Mouse (Mus musculus): ENCODE results near the gene Mmp10. TPM values are rescaled to one million over a fixed set of nuclear protein-coding genes. Genes with fewer than 3 reads are reported as not detected.
A peak's percentile ranks its signal among the peaks of the same experiment; 100 is the strongest.

The Mmp10 gene
- polyA plus RNA-seq, 1 experiment from 2014 or later, result not detected

GRCm38 (mm10) chr9:7545471-7545870, 43.3 kb downstream of the Mmp10 start:
- no peak overlapping the region for H3K4me3 ChIP-seq
- no peaks in the 10 kb centered on the region for H3K27me3 ChIP-seq
- peak; percentile 97 for ATAC-seq (ENCODE audit: borderline replicate concordance, extremely low read depth, low FRiP score, low TSS enrichment)
- H3K9me3 ChIP-seq, result no peaks in the 10 kb centered on the region
- peaks cover 5% of the 10 kb centered on the region for H3K4me1 ChIP-seq
- WGBS, result 27% methylated on average over 1 of the region's 1 CpGs
- H3K27ac ChIP-seq, result peak overlapping the region; percentile 16; the same call in 1 of the 2 replicates
- H3K9ac ChIP-seq, result no peak overlapping the region
- H3K4me2 ChIP-seq, result no peak overlapping the region
- no peaks in the 10 kb centered on the region for H3K36me3 ChIP-seq

GRCm38 (mm10) chr9:7545920-7546319, 43.8 kb downstream of the Mmp10 start:
- Histone ChIP-seq H3K36me3 (no peaks in the 10 kb centered on the region), H3K4me1 (peaks cover 5% of the 10 kb centered on the region), H3K9me3 (no peaks in the 10 kb centered on the region), H3K9ac (no peak overlapping the region), H3K4me2 (no peak overlapping the region), H3K4me3 (no peak overlapping the region), H3K27me3 (no peaks in the 10 kb centered on the region), H3K27ac (no peak overlapping the region)
- WGBS, result 75% methylated on average over 7 of the region's 7 CpGs
- peak; percentile 56; the same call in 1 of the 2 replicates for ATAC-seq (ENCODE audit: borderline replicate concordance, extremely low read depth, low FRiP score, low TSS enrichment)

- Histone ChIP-seq H3K27ac (no peak overlapping the region), H3K36me3 (no peaks in the 10 kb centered on the region), H3K4me1 (no peaks in the 10 kb centered on the region), H3K4me3 (no peak overlapping the region), H3K27me3 (no peaks in the 10 kb centered on the region), H3K9me3 (no peaks in the 10 kb centered on the region), H3K4me2 (no peak overlapping the region), H3K9ac (no peak overlapping the region)
- no peak for ATAC-seq (ENCODE audit: borderline replicate concordance, extremely low read depth, low FRiP score, low TSS enrichment)
Observed at GRCm38 (mm10) chr9:7551943-7552342, 49.8 kb downstream of the Mmp10 start.

DNA sequence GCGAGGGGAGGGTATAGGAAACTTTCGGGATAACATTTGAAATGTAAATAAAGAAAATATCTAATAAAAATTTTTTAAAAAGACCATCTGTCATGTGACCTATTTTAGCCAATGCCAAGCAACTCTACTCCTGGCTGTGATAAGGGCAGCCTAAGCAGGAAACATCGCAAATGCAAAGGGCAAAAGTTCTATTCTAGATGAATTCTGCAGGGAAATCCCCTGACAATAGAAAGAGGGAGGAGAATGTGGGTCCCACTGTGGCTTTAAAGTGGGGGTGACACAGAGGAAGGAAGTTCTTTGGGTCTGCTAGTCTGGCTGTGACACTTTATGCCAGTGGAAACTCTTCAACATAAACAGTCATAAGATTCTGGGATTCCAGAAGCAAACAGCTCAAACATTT, 51.4 kb downstream of the Mmp10 start:
- 57% methylated on average over 3 of the region's 3 CpGs for WGBS
- no peaks in the 10 kb centered on the region for H3K36me3 ChIP-seq
- H3K9ac ChIP-seq, result no peak overlapping the region
- 0 out of 2 replicates have a peak, but pooled peaks cover 4% of the 10 kb centered on the region for H3K4me1 ChIP-seq
- no peak overlapping the region for H3K4me2 ChIP-seq
- H3K27ac ChIP-seq, result no peak overlapping the region
- no peaks in the 10 kb centered on the region for H3K9me3 ChIP-seq
- no peak for ATAC-seq (ENCODE audit: borderline replicate concordance, extremely low read depth, low FRiP score, low TSS enrichment)
- no peaks in the 10 kb centered on the region for H3K27me3 ChIP-seq
- no peak overlapping the region for H3K4me3 ChIP-seq

DNA sequence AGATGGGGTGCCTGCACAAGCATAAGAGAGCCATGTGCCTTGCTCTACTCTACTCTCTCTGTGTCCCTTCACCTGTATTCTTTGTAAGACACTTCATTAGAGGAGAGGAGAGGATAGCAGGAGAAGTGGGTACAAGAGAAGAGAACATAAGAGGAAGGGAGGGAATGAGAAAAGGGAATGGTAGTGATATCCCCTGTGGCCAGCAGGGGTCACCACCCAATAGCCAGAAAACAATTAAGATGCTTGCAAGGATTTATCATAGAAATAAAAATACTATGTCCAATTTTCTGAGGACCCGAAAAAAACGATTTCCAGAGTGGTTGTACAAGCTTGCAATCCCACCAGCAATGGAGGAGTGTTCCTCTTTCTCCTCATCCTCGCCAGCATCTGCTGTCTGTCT, 52.2 kb downstream of the Mmp10 start:
- H3K36me3 ChIP-seq, result no peaks in the 10 kb centered on the region
- 0 out of 2 replicates have a peak, but pooled peaks cover 8% of the 10 kb centered on the region for H3K4me1 ChIP-seq
- no peak overlapping the region for H3K4me3 ChIP-seq
- H3K4me2 ChIP-seq, result no peak overlapping the region
- no peaks in the 10 kb centered on the region for H3K9me3 ChIP-seq
- 38% methylated on average over 3 of the region's 3 CpGs for WGBS
- ATAC-seq (ENCODE audit: borderline replicate concordance, extremely low read depth, low FRiP score, low TSS enrichment), result no peak
- no peaks in the 10 kb centered on the region for H3K27me3 ChIP-seq
- no peak overlapping the region for H3K27ac ChIP-seq
- H3K9ac ChIP-seq, result no peak overlapping the region

GRCm38 (mm10) chr9:7558221-7559017, 56.3 kb downstream of the Mmp10 start, which contains the start of gene Mmp8:
TSS of gene Mmp8 (plus strand) at chr9:7558456.
- peak; percentile 70; the same call in 1 of the 2 replicates for ATAC-seq (ENCODE audit: borderline replicate concordance, extremely low read depth, low FRiP score, low TSS enrichment)
- Histone ChIP-seq H3K27ac (no peak within 1 kb of the TSS), H3K4me1 (0 out of 2 replicates have a peak, but pooled peaks cover 8% of the 10 kb centered on the region), H3K9me3 (no peaks in the 10 kb centered on the region), H3K9ac (no peak within 1 kb of the TSS), H3K4me2 (no peak within 1 kb of the TSS), H3K27me3 (no peaks in the 10 kb centered on the region), H3K4me3 (no peak within 1 kb of the TSS), H3K36me3 (no peaks in the 10 kb centered on the region)
- WGBS, result 53% methylated on average over 8 of the region's 8 CpGs

Other genes starting within 250 kb of the Mmp10 start
- 0.12 TPM in 1 of 2 replicates, not detected in the other for gene Mmp13, start 229.8 kb upstream of the Mmp10 start, polyA plus RNA-seq (2015; fragmentation: Nextera tagmentation; extraction: Ambion mirVana)
- gene Mmp12, start 158.0 kb upstream of the Mmp10 start, polyA plus RNA-seq (2015; fragmentation: Nextera tagmentation; extraction: Ambion mirVana), result 0.18 and 0.19 TPM in 2 replicates
- not detected in 2 replicates for gene Mmp1b, start 114.3 kb upstream of the Mmp10 start, polyA plus RNA-seq (2015; fragmentation: Nextera tagmentation; extraction: Ambion mirVana)
- gene Mmp3, start 56.5 kb upstream of the Mmp10 start, polyA plus RNA-seq (2015; fragmentation: Nextera tagmentation; extraction: Ambion mirVana), result 0.09 TPM in 1 of 2 replicates, not detected in the other
- gene Mmp8, start 56.1 kb downstream of the Mmp10 start, polyA plus RNA-seq (2015; fragmentation: Nextera tagmentation; extraction: Ambion mirVana), result 1.0 and 2.0 TPM in 2 replicates
- gene Mmp27, start 69.0 kb downstream of the Mmp10 start, polyA plus RNA-seq (2015; fragmentation: Nextera tagmentation; extraction: Ambion mirVana), result 0.11 TPM in 1 of 2 replicates, not detected in the other
- not detected in 2 replicates for gene Mmp20, start 125.9 kb downstream of the Mmp10 start, polyA plus RNA-seq (2015; fragmentation: Nextera tagmentation; extraction: Ambion mirVana)
- 0.15 TPM in 1 of 2 replicates, not detected in the other for gene Mmp7, start 189.7 kb downstream of the Mmp10 start, polyA plus RNA-seq (2015; fragmentation: Nextera tagmentation; extraction: Ambion mirVana)